Mouse (Mus musculus) T-cell, adult 66 days (primary cell): ENCODE data around the gene Itih3. TPM values are rescaled to one million over a fixed set of nuclear protein-coding genes. Genes with fewer than 3 reads are reported as not detected.

ENCODE experiments used
- total RNA-seq, 2 experiments: library from RNA; stranded (reverse); gene quantifications; 3 replicates in 1 of 2; 4 replicates in 1 of 2; pipeline ENCODE4 v1.2.4; 2023

Itih3 gene
- total RNA-seq = not detected

GRCm38 (mm10) chr14:30923375-30924105 is at the start of gene Itih3:
TSS of gene Itih3 (minus strand) at chr14:30923760.

GRCm38 (mm10) chr14:30951154-30951825 is 27.7 kb upstream of the Itih3 start, which contains the start of gene Nek4:
TSS of gene Nek4 (plus strand) at chr14:30951377.

GRCm38 (mm10) chr14:30943038-30943437 is 19.5 kb upstream of the Itih3 start, which contains the start of gene Itih1:
TSS of gene Itih1 (minus strand) at chr14:30943289.

GRCm38 (mm10) chr14:30886204-30886603 is 37.4 kb downstream of the Itih3 start, which contains the start of gene Itih4:
TSS of gene Itih4 (plus strand) at chr14:30886476.

GRCm38 (mm10) chr14:30878958-30879571 is 44.5 kb downstream of the Itih3 start, which contains the start of gene Mustn1:
TSS of gene Mustn1 (plus strand) at chr14:30879200.

Other genes starting within 250 kb of the Itih3 start
- gene Sfmbt1, start 208.9 kb downstream of the Itih3 start, total RNA-seq = 10 to 100 TPM; 12.5 to 14.1 TPM
- 10 to 100 TPM; 16.1 to 16.2 TPM for gene Tmem110, start 98.2 kb downstream of the Itih3 start, total RNA-seq
- 1 to 10 TPM; 3.0 to 4.4 TPM for gene Mustn1, start 44.6 kb downstream of the Itih3 start, total RNA-seq
- gene Itih4, start 37.3 kb downstream of the Itih3 start, total RNA-seq = under 1 TPM in 1 of 2 experiments, not detected in 1; 0.41 TPM
- not detected for gene Itih1, start 19.5 kb upstream of the Itih3 start, total RNA-seq
- gene Nek4, start 27.6 kb upstream of the Itih3 start, total RNA-seq = 1 to 10 TPM; 4.5 to 4.9 TPM
- 10 to 100 TPM in 1 of 2 experiments, 1 to 10 TPM in 1; 8.8 to 13.1 TPM for gene Glt8d1, start 77.6 kb upstream of the Itih3 start, total RNA-seq
- 100 to 1,000 TPM in 1 of 2 experiments, 10 to 100 TPM in 1; 98.0 to 122 TPM for gene Spcs1, start 77.9 kb upstream of the Itih3 start, total RNA-seq
- 10 to 100 TPM; 79.8 to 85.7 TPM for gene Pbrm1, start 95.4 kb upstream of the Itih3 start, total RNA-seq
- 100 to 1,000 TPM; 279 to 306 TPM for gene Gnl3, start 95.4 kb upstream of the Itih3 start, total RNA-seq
- gene Smim4, start 205.2 kb upstream of the Itih3 start, total RNA-seq = 10 to 100 TPM; 49.3 to 61.1 TPM
- 1 to 10 TPM; 1.2 to 2.0 TPM for gene Nt5dc2, start 207.3 kb upstream of the Itih3 start, total RNA-seq
- gene Stab1, start 244.9 kb upstream of the Itih3 start, total RNA-seq = 1 to 10 TPM in 1 of 2 experiments, under 1 TPM in 1; 0.61 to 2.3 TPM